Mouse (Mus musculus) heart, embryonic 15.5 days (tissue): ENCODE measurements around the gene Pml. TPM values are rescaled to one million over a fixed set of nuclear protein-coding genes. Genes with fewer than 3 reads are reported as not detected.
A peak's percentile ranks its signal among the peaks of the same experiment; 100 is the strongest.
"Not testable (repeated sequence)": the region's sequence is repeated elsewhere in the genome, so short reads cannot be mapped to it uniquely, and the experiment has no call there.

Source experiments
- ATAC-seq: fragments of 200-750 bp; cut with Nextera tagmentation; replicated peaks from 2 replicates; pipeline ENCODE4 v1.8.0; 2017; ENCODE audit warnings: low read depth, moderate TSS enrichment; ENCODE audit not compliant: insufficient number of reproducible peaks, insufficient read depth, low FRiP score
- H3K27ac ChIP-seq: fragments of 300-500 bp; sonication (generic); 2 replicates; pipeline ENCODE4 v1.5.1; 2015; ENCODE audit warnings: mild to moderate bottlenecking, inconsistent platforms
- H3K27me3 ChIP-seq: fragments of 300-500 bp; sonication (generic); 2 replicates; pipeline ENCODE4 v1.6.1; 2015; ENCODE audit warnings: inconsistent platforms
- H3K36me3 ChIP-seq: fragments of 300-500 bp; sonication (generic); 2 replicates; pipeline ENCODE4 v1.6.1; 2015; ENCODE audit warnings: mild to moderate bottlenecking, inconsistent platforms
- H3K4me1 ChIP-seq: fragments of 300-500 bp; sonication (generic); replicated peaks from 2 replicates; pipeline ENCODE4 v1.6.1; 2015; ENCODE audit warnings: inconsistent platforms
- H3K4me2 ChIP-seq: fragments of 300-500 bp; sonication (generic); 2 replicates; pipeline ENCODE4 v1.6.1; 2015; ENCODE audit warnings: inconsistent platforms, mild to moderate bottlenecking, moderate library complexity
- H3K4me3 ChIP-seq: fragments of 300-500 bp; sonication (generic); 2 replicates; pipeline ENCODE4 v1.5.1; 2015; ENCODE audit warnings: mild to moderate bottlenecking, inconsistent platforms
- H3K9ac ChIP-seq: fragments of 300-500 bp; sonication (generic); 2 replicates; pipeline ENCODE4 v1.6.1; 2015; ENCODE audit warnings: mild to moderate bottlenecking, inconsistent platforms
- H3K9me3 ChIP-seq: fragments of 300-500 bp; sonication (generic); replicated peaks from 2 replicates; pipeline ENCODE4 v1.6.1; 2016; ENCODE audit warnings: inconsistent platforms
- WGBS: fragments of 180-500 bp; shearing (Covaris S2); methylation state at CpG from one replicate; pipeline ENCODE4 v1.1.7; 2015; ENCODE audit warnings: mixed read lengths; 5-methylcytosine and 5-hydroxymethylcytosine counted together
- polyA plus RNA-seq: library from polyadenylated mRNA; unstranded; fragments of >200 nt; fragmentation: Nextera tagmentation; extraction: Ambion mirVana; gene quantifications from 2 replicates; pipeline ENCODE4 v1.2.1, GENCODE M21; 2015

The Pml gene
- polyA plus RNA-seq, 1 experiment from 2014 or later, result 10.0 TPM

DNA sequence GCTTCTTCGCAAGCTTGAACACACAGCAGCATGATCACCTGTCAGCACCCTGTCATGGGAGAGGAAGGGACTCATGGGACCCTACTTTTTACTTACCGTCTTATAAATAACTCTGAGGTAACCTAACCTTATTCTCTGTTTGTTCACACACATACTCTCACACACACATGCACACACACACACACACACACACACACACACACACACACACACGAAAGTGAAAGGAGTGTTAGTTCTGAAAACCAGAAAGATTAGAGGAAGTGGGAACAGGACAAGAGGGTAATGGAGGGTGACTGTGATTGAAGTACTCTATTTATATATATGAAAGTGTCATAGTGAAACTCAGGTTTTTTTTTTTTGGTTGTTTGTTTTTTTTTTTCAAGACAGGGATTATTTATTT, 21.5 kb upstream of the Pml start:
- Histone ChIP-seq H3K4me2 (no peak overlapping the region), H3K27me3 (no peaks in the 10 kb centered on the region), H3K27ac (no peak overlapping the region), H3K9me3 (no peaks in the 10 kb centered on the region), H3K9ac (no peak overlapping the region), H3K4me1 (peaks cover 33% of the 10 kb centered on the region), H3K4me3 (no peak overlapping the region), H3K36me3 (no peaks in the 10 kb centered on the region)
- no peak for ATAC-seq
- 49% methylated on average over 3 of the region's 3 CpGs for WGBS

DNA sequence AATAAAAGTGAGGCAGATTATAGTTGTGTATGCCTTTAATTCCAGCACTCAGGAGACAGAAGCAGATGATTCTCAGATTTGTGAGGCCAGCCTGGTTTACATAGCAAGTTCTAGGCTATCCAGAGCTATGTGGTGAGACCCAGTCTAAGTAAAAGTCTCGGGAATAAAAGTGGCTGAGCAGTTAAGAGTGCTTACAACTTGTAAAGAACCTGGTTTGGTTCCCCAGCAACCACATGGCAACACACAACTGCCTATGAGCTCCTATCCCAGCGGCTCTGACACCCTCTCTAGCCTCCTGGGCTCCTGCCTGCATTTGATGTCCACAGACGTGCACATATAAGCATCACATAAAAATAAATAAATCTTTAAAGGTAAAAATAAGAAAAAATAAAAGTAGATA, 20.5 kb upstream of the Pml start:
- Histone ChIP-seq H3K36me3 (no peaks in the 10 kb centered on the region), H3K9ac (no peak overlapping the region), H3K4me3 (no peak overlapping the region), H3K27me3 (no peaks in the 10 kb centered on the region), H3K9me3 (no peaks in the 10 kb centered on the region), H3K27ac (no peak overlapping the region), H3K4me1 (peaks cover 26% of the 10 kb centered on the region), H3K4me2 (no peak overlapping the region)
- 53% methylated on average over 3 of the region's 3 CpGs for WGBS
- ATAC-seq, result no peak

DNA sequence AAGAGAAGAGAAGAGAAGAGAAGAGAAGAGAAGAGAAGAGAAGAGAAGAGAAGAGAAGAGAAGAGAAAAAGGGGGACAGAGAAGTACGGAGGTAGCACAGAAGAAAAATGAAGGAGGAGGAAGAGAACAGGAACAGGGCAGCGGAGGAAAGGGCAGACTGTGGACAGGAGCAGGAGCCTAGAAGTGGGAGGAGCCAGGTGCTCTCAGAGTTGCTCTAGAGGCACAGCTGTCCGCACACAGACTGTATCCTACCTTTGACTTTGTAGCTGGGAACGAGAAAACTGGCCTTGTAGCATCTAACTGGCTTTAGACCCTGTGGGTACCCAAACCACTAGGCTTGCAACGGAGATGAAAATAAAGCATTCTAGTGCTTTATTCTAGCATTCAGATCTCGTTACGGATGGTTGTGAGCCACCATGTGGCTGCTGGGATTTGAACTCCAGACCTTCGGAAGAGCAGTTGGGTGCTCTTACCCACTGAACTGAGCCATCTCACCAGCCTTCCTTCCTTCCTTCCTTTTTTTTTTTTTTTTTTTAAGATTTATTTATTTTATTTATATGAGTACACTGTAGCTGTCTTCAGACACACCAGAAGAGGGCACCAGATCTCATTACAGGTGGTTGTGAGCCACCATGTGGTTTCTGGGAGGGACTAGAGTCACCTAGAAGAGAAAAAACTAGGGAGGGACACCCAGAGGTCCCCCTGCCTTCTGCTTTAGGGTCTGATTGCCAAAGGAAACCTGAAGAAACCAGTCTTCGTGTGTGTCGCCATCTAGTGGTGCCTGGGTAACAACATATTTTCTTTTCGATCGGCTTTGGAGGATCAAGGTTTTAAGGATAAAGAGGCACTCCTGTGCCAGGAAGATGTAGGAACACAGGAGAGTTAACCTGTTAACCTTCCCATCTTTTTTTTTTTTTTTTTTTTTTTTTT, 19.1 kb upstream of the Pml start:
- no peak overlapping the region for H3K4me2 ChIP-seq
- no peak overlapping the region for H3K4me3 ChIP-seq
- WGBS, result 51% methylated on average over 12 of the region's 12 CpGs
- no peak for ATAC-seq
- H3K4me1 ChIP-seq, result peaks cover 15% of the 10 kb centered on the region
- no peaks in the 10 kb centered on the region for H3K36me3 ChIP-seq
- H3K27me3 ChIP-seq, result no peaks in the 10 kb centered on the region
- no peaks in the 10 kb centered on the region for H3K9me3 ChIP-seq
- H3K9ac ChIP-seq, result no peak overlapping the region
- H3K27ac ChIP-seq, result no peak overlapping the region

DNA sequence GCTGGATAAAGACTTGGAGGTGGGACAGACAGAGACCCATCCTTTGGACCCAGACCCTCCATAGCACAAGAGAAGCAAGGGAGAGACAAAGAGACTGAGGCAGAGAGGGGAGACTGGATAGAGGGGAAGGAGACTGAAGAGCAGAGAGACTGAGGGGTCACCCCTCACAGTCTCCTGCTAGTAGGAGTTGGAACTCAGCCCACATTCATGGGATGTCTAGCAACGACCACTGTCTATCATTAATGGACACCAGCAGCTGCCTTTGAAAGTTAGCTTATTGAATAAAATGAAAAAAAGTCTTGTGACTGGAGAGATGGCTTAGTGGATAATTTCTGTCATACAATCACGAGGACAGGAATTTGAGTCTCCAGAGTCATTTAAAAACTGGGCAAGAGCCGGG, 17.5 kb upstream of the Pml start:
- WGBS, result 47% methylated on average over 3 of the region's 3 CpGs
- ATAC-seq, result no peak
- Histone ChIP-seq H3K4me2 (peak overlapping the region; percentile 13; the same call in 1 of the 2 replicates), H3K9ac (no peak overlapping the region), H3K4me1 (peaks cover 12% of the 10 kb centered on the region), H3K27ac (peak overlapping the region; percentile 65), H3K36me3 (peaks cover 5% of the 10 kb centered on the region), H3K27me3 (no peaks in the 10 kb centered on the region), H3K4me3 (no peak overlapping the region), H3K9me3 (no peaks in the 10 kb centered on the region)

DNA sequence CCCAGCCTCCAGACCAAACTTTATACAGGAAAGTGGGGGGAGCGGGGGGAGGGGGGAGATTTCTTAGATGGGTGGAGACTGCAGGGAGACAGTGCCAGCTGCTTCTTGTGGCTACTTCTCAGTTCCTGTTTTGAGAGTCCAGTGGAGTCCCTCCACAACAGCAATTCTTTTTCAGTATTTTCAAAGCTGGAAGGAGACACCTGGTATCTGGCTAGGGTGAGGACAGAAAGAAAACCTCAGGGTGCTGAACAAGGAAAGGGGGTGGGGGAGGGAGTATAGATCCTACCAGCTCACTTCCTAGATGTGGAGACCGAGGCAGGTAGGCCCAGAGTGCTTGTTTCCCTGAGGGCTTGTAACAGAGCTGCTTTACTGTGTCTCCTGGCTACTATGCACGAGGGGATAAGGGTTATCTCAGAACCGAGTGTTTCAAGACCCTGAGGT, 17.0 kb upstream of the Pml start:
- H3K27ac ChIP-seq, result peak overlapping the region; percentile 65
- H3K9ac ChIP-seq, result no peak overlapping the region
- peaks cover 9% of the 10 kb centered on the region for H3K36me3 ChIP-seq
- H3K27me3 ChIP-seq, result no peaks in the 10 kb centered on the region
- 21% methylated on average over 4 of the region's 4 CpGs for WGBS
- H3K4me3 ChIP-seq, result no peak overlapping the region
- no peaks in the 10 kb centered on the region for H3K9me3 ChIP-seq
- H3K4me2 ChIP-seq, result peak overlapping the region; percentile 13; the same call in 1 of the 2 replicates
- peaks cover 12% of the 10 kb centered on the region for H3K4me1 ChIP-seq
- peak; percentile 31; the same call in 1 of the 2 replicates for ATAC-seq

DNA sequence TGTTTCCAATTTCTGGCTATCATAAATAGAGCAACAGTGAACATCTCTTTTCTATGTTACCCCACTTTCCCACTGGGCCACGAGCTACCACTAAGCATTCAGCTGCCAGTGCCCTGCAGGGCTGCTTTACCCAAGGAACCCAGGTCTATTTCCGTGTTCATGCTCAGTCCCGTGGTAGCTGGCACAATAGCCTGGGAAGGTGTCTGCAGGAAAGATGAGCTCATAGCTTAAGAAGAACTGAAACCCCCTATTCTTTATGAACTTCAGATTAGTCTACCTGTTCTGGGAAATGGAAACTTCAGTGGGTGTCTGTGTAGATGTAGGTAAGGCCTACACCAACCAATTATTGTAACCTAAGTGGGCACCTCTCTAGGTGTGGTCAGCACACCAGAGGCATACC, 15.8 kb upstream of the Pml start:
- Histone ChIP-seq H3K4me3 (no peak overlapping the region), H3K36me3 (peaks cover 14% of the 10 kb centered on the region), H3K27me3 (no peaks in the 10 kb centered on the region), H3K4me2 (no peak overlapping the region), H3K4me1 (peaks cover 12% of the 10 kb centered on the region), H3K9ac (no peak overlapping the region), H3K27ac (no peak overlapping the region), H3K9me3 (no peaks in the 10 kb centered on the region)
- no peak for ATAC-seq
- WGBS, result 55% methylated on average over 3 of the region's 3 CpGs

DNA sequence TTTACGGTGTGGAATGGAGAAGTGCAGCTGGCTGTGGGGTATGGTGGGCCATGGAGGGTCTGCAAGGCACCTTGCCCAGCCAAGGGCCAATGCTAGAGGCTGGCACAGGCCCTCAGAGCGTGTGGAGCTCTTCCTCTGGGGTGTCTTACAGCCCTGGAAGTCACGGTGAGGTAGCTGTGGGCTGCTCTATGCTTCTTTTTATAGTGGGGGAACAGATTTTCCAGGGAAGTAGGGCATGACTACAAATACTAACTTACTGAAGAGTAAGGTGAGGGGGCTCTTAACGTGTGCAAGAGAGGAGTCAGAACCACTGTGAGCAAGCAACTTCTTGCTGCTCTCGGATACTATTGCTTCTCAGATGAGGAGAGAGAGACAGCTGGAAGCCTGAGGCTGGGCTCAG, 12.9 kb upstream of the Pml start:
- WGBS, result 94% methylated on average over 5 of the region's 5 CpGs
- Histone ChIP-seq H3K4me1 (peaks cover 12% of the 10 kb centered on the region), H3K27me3 (no peaks in the 10 kb centered on the region), H3K27ac (no peak overlapping the region), H3K9ac (no peak overlapping the region), H3K4me2 (no peak overlapping the region), H3K36me3 (peaks cover 23% of the 10 kb centered on the region), H3K4me3 (no peak overlapping the region), H3K9me3 (no peaks in the 10 kb centered on the region)
- ATAC-seq, result no peak

DNA sequence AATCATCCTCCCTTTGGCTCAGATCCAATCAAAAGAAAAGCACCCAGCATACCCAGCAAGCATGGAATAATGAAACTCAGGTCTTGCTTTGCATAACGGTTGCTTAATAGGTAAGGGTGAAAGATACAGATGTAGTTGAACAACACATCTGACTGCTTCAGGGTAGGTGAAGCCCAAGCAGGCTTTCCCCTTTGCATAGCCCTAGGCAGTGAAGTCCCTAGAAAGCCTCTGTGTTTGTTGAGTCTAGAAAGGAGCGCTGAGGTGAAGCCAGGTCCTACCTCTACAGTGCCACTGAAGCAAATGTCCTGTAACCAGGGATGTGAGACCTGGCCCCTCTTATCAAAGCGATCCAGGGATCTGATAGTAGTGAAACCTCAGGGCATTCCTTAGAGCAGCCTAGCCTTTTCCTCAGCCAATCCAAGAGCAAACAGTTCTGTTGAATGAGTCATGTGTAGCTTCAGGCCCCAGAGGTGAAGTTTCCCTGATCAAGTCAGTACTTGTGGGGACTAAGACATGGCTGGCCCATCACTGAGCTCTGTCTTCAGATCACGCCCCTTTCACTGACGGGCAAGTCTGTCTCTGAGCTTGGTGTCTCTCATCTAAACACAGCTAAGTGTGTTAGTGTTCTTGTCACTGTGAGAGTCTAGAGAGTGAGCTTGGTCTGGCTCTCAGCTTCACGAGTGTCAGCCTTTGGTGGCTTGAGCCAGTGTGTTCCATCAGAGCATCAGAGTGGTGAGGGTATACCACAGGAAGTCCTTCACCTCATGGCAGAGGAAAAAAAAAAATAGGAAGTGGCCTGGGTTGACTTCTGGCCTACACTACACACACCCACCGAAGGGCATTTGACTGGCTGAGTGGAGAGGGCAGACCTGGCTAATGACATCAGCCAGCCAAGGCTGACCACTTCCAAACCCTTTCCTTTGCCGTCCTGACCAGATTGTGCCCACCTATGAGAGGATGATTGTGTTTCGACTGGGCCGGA, 6.4 kb upstream of the Pml start:
- no peaks in the 10 kb centered on the region for H3K9me3 ChIP-seq
- H3K4me3 ChIP-seq, result no peak overlapping the region
- H3K27ac ChIP-seq, result no peak overlapping the region
- no peaks in the 10 kb centered on the region for H3K27me3 ChIP-seq
- no peak overlapping the region for H3K9ac ChIP-seq
- peaks cover 19% of the 10 kb centered on the region for H3K36me3 ChIP-seq
- 86% methylated on average over 10 of the region's 10 CpGs for WGBS
- ATAC-seq, result no peak
- H3K4me2 ChIP-seq, result no peak overlapping the region
- H3K4me1 ChIP-seq, result peaks cover 12% of the 10 kb centered on the region

DNA sequence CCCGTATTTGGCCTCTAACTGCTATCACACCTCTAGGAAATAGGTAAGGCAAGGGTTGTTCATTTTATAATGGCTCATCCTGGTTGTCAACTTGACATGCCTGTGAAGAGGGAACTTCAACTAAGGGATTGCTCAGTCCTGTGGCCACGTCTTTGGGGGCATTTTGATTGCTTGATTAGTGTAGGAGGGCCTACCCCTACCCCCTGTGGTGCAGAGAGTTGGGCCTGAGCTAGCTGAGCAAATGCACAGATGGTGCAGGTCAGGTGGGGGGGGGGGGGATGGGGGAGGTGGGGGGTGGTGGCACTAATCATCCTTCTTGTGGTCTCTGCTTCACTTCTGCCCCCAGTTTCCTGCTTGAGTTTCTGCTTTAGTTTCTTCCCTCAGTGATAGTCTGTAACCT, 5.5 kb upstream of the Pml start:
- H3K4me3 ChIP-seq, result no peak overlapping the region
- H3K36me3 ChIP-seq, result peaks cover 19% of the 10 kb centered on the region
- H3K9me3 ChIP-seq, result no peaks in the 10 kb centered on the region
- H3K27me3 ChIP-seq, result no peaks in the 10 kb centered on the region
- WGBS, result 55% methylated on average over 2 of the region's 2 CpGs
- no peak for ATAC-seq
- H3K4me1 ChIP-seq, result peaks cover 19% of the 10 kb centered on the region
- H3K27ac ChIP-seq, result no peak overlapping the region
- no peak overlapping the region for H3K9ac ChIP-seq
- no peak overlapping the region for H3K4me2 ChIP-seq

DNA sequence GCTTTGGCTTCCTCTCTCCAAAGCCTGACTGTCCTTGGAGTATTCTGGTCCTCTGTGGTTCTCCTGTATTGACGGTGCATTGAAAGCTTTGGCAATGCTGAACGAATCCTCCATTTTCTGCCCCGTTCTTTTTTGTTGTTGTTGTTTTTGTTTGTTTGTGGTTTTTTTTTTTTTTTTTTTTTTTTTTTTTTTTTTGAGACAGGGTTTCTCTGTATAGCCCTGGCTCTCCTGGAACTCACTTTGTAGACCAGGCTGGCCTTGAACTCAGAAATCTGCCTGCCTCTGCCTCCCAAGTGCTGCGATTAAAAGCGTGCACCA, 4.2 kb upstream of the Pml start:
- peak overlapping the region; percentile 85 for H3K9ac ChIP-seq
- H3K9me3 ChIP-seq, ATAC-seq, H3K27me3 ChIP-seq: not testable (repeated sequence)
- H3K36me3 ChIP-seq, result peaks cover 19% of the 10 kb centered on the region
- H3K4me1 ChIP-seq, result peaks cover 26% of the 10 kb centered on the region
- WGBS, result 57% methylated on average over 5 of the region's 5 CpGs
- peak overlapping the region; percentile 75 for H3K4me2 ChIP-seq
- H3K27ac ChIP-seq, result peak overlapping the region; percentile 83
- peak overlapping the region; percentile 86 for H3K4me3 ChIP-seq

DNA sequence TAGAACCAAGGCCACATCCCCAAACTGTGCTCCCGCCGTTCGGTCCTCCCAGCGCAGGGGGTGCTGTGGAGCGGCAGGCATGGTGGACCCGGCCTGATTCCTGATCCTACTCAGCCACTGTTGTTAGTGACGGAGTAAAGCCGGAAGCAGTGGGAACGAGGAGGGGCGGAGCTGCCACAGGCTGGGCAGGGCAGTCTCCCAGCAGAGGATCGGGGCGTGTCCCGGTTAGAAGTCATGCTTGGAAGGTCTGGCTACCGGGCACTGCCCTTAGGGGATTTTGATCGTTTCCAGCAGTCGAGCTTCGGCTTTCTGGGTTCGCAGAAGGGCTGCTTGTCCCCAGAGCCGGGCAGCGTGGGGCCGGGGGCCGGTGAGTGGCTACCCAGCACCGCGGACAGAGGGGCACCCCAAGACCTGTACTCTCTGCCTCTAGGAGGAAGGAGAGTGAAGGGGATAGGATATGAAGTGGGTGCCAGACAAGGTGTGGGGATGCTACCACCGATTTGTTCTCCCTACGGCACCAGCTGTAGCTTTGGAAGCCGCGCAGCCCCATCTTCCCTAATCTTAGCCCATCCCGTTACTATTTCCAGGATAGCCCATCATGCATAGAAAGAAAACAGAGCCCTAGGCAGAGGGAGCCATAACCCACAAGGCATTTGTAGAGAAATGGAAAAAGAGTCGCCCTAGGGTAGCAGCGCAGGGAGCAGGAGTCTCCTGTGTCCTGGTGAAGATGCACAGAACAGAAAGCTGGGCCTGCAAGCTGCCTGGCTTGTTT, 3.6 kb upstream of the Pml start, which contains the start of gene Stoml1:
Gene Stoml1 (plus strand): TSS at position 132 of the 772 bp plus-strand sequence.
- Histone ChIP-seq H3K9ac (peak within 1 kb of the TSS; percentile 85), H3K4me2 (peak within 1 kb of the TSS; percentile 75), H3K9me3 (no peaks in the 10 kb centered on the region), H3K36me3 (peaks cover 15% of the 10 kb centered on the region), H3K4me1 (peaks cover 32% of the 10 kb centered on the region), H3K27ac (peak within 1 kb of the TSS; percentile 83), H3K27me3 (no peaks in the 10 kb centered on the region), H3K4me3 (peak within 1 kb of the TSS; percentile 86)
- ATAC-seq, result peak; percentile 92
- under 1% methylated on average over 31 of the region's 31 CpGs for WGBS
